Mouse (Mus musculus): ENCODE measurements around the gene Cebpb. TPM values are rescaled to one million over a fixed set of nuclear protein-coding genes. Genes with fewer than 3 reads are reported as not detected.
"Not testable (repeated sequence)": the region's sequence is repeated elsewhere in the genome, so short reads cannot be mapped to it uniquely, and the experiment has no call there.

Gene Cebpb
- 5.1 and 5.7 TPM in 2 replicates for polyA plus RNA-seq (2015; fragmentation: Nextera tagmentation; extraction: Ambion mirVana)

GRCm38 (mm10) chr2:167688498-167689451 is at the start of gene Cebpb:
TSS of gene Cebpb (plus strand) at chr2:167688915.
- Histone ChIP-seq H3K4me1 (peaks cover 36% of the 10 kb centered on the region), H3K9ac (peak within 1 kb of the TSS; percentile 66), H3K27me3 (peaks cover 25% of the 10 kb centered on the region), H3K9me3 (replicated peaks) (no peaks in the 10 kb centered on the region), H3K36me3 (no peaks in the 10 kb centered on the region), H3K4me2 (peak within 1 kb of the TSS; percentile 99), H3K27ac (peak within 1 kb of the TSS; percentile 76), H3K4me3 (replicated peaks) (peak within 1 kb of the TSS; percentile 78)
- WGBS, result under 1% methylated on average over 127 of the region's 147 CpGs
- peak; percentile 68 for ATAC-seq (replicated peaks; ENCODE audit: low FRiP score)

- Histone ChIP-seq H3K36me3 (peaks cover 32% of the 10 kb centered on the region), H3K27ac (no peak overlapping the region), H3K4me2 (no peak overlapping the region), H3K4me1 (no peaks in the 10 kb centered on the region), H3K9me3 (replicated peaks) (no peaks in the 10 kb centered on the region), H3K27me3 (no peaks in the 10 kb centered on the region), H3K4me3 (replicated peaks) (no peak overlapping the region), H3K9ac (no peak overlapping the region)
- no peak for ATAC-seq (replicated peaks; ENCODE audit: low FRiP score)
- 83% methylated on average over 3 of the region's 3 CpGs for WGBS
Measured at GRCm38 (mm10) chr2:167640279-167640678, 48.4 kb upstream of the Cebpb start.

- Histone ChIP-seq H3K4me1 (no peaks in the 10 kb centered on the region), H3K9ac (no peak overlapping the region), H3K27me3 (no peaks in the 10 kb centered on the region), H3K9me3 (replicated peaks) (no peaks in the 10 kb centered on the region), H3K36me3 (peaks cover 43% of the 10 kb centered on the region), H3K4me3 (replicated peaks) (no peak overlapping the region), H3K27ac (no peak overlapping the region), H3K4me2 (no peak overlapping the region)
- no peak for ATAC-seq (replicated peaks; ENCODE audit: low FRiP score)
- 45% methylated on average over 8 of the region's 8 CpGs for WGBS
Measured at GRCm38 (mm10) chr2:167641337-167641736, 47.4 kb upstream of the Cebpb start.

- H3K4me2 ChIP-seq, result no peak overlapping the region
- no peaks in the 10 kb centered on the region for H3K27me3 ChIP-seq
- H3K9me3 ChIP-seq (replicated peaks), result no peaks in the 10 kb centered on the region
- no peak overlapping the region for H3K9ac ChIP-seq
- no peak overlapping the region for H3K4me3 ChIP-seq (replicated peaks)
- no peaks in the 10 kb centered on the region for H3K4me1 ChIP-seq
- ATAC-seq (replicated peaks; ENCODE audit: low FRiP score), result no peak
- H3K36me3 ChIP-seq, result peaks cover 48% of the 10 kb centered on the region
- no peak overlapping the region for H3K27ac ChIP-seq
- 91% methylated on average over 6 of the region's 6 CpGs for WGBS
Measured at GRCm38 (mm10) chr2:167642164-167642563, 46.6 kb upstream of the Cebpb start.

GRCm38 (mm10) chr2:167643356-167644052 is 45.2 kb upstream of the Cebpb start:
- not testable (repeated sequence) for H3K9ac ChIP-seq; H3K4me2 ChIP-seq; ATAC-seq (replicated peaks; ENCODE audit: low FRiP score); H3K27me3 ChIP-seq; H3K27ac ChIP-seq; H3K4me3 ChIP-seq (replicated peaks); H3K4me1 ChIP-seq; H3K9me3 ChIP-seq (replicated peaks)
- H3K36me3 ChIP-seq, result peaks cover 50% of the 10 kb centered on the region
- WGBS, result 83% methylated on average over 13 of the region's 13 CpGs

GRCm38 (mm10) chr2:167646411-167646810 is 42.3 kb upstream of the Cebpb start:
- H3K9me3 ChIP-seq (replicated peaks), result no peaks in the 10 kb centered on the region
- no peak; the same call in 1 of the 2 replicates for ATAC-seq (replicated peaks; ENCODE audit: low FRiP score)
- no peaks in the 10 kb centered on the region for H3K4me1 ChIP-seq
- no peak overlapping the region for H3K9ac ChIP-seq
- no peaks in the 10 kb centered on the region for H3K27me3 ChIP-seq
- no peak overlapping the region for H3K4me2 ChIP-seq
- H3K27ac ChIP-seq, result no peak overlapping the region
- H3K4me3 ChIP-seq (replicated peaks), result no peak overlapping the region
- 72% methylated on average over 4 of the region's 4 CpGs for WGBS
- H3K36me3 ChIP-seq, result peaks cover 56% of the 10 kb centered on the region

- no peak overlapping the region for H3K27ac ChIP-seq
- no peak for ATAC-seq (replicated peaks; ENCODE audit: low FRiP score)
- H3K36me3 ChIP-seq, result peaks cover 61% of the 10 kb centered on the region
- WGBS, result 87% methylated on average over 12 of the region's 12 CpGs
- H3K9ac ChIP-seq, result no peak overlapping the region
- 0 out of 2 replicates have a peak, but pooled peaks cover under 1% of the 10 kb centered on the region for H3K4me1 ChIP-seq
- H3K27me3 ChIP-seq, result no peaks in the 10 kb centered on the region
- H3K4me3 ChIP-seq (replicated peaks), result no peak overlapping the region
- H3K4me2 ChIP-seq, result no peak overlapping the region
- H3K9me3 ChIP-seq (replicated peaks), result no peaks in the 10 kb centered on the region
Measured at GRCm38 (mm10) chr2:167649290-167650032, 39.3 kb upstream of the Cebpb start.

GRCm38 (mm10) chr2:167651622-167652021 is 37.1 kb upstream of the Cebpb start:
- H3K36me3 ChIP-seq, result peaks cover 47% of the 10 kb centered on the region
- 88% methylated on average over 9 of the region's 9 CpGs for WGBS
- no peak for ATAC-seq (replicated peaks; ENCODE audit: low FRiP score)
- peaks cover 8% of the 10 kb centered on the region for H3K4me1 ChIP-seq
- no peak overlapping the region for H3K27ac ChIP-seq
- H3K4me2 ChIP-seq, result no peak overlapping the region
- no peak overlapping the region for H3K4me3 ChIP-seq (replicated peaks)
- no peak overlapping the region for H3K9ac ChIP-seq
- no peaks in the 10 kb centered on the region for H3K9me3 ChIP-seq (replicated peaks)
- H3K27me3 ChIP-seq, result no peaks in the 10 kb centered on the region

GRCm38 (mm10) chr2:167652694-167653093 is 36.0 kb upstream of the Cebpb start:
- WGBS, result 88% methylated on average over 7 of the region's 7 CpGs
- peaks cover 40% of the 10 kb centered on the region for H3K36me3 ChIP-seq
- H3K27ac ChIP-seq, result no peak overlapping the region
- no peak for ATAC-seq (replicated peaks; ENCODE audit: low FRiP score)
- H3K27me3 ChIP-seq, result no peaks in the 10 kb centered on the region
- H3K4me3 ChIP-seq (replicated peaks), result no peak overlapping the region
- no peak overlapping the region for H3K4me2 ChIP-seq
- no peaks in the 10 kb centered on the region for H3K9me3 ChIP-seq (replicated peaks)
- peaks cover 18% of the 10 kb centered on the region for H3K4me1 ChIP-seq
- no peak overlapping the region for H3K9ac ChIP-seq

GRCm38 (mm10) chr2:167654911-167655600 is 33.7 kb upstream of the Cebpb start:
- Histone ChIP-seq H3K27me3 (no peaks in the 10 kb centered on the region), H3K4me2 (no peak overlapping the region), H3K4me1 (peaks cover 41% of the 10 kb centered on the region), H3K36me3 (peaks cover 40% of the 10 kb centered on the region), H3K9me3 (replicated peaks) (no peaks in the 10 kb centered on the region), H3K27ac (no peak overlapping the region), H3K4me3 (replicated peaks) (no peak overlapping the region), H3K9ac (no peak overlapping the region)
- 76% methylated on average over 10 of the region's 10 CpGs for WGBS
- ATAC-seq (replicated peaks; ENCODE audit: low FRiP score), result no peak
